Mouse (Mus musculus): Measurements from ENCODE around the gene March4.

DNA sequence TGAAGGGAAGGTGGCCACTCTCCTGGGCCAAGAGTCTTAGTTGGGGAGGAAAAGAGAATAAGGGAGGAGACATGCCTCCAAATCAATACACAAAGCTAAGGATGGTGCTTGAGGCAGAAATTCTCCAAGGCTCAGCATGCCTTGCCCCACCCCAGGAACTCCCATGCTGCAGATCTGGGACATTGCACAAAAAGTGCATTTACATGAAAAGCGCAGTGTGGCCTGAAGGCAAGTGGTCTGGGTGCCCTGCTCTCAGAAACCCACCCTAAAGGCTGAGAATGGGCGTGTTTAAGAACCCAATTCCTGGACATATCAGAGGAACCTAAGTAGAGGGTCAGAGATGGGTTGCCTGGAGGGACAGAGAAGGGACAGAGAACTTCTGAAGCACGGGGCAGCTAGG, 45.9 kb downstream of the March4 start:
- TF ChIP-seq CTCF (IDR thresholded peaks at IDR 0.05; ENCODE audit: low read depth) (no peak), EP300 (IDR thresholded peaks at IDR 0.05; ENCODE audit: low read depth) (no peak)

Data from liver, postnatal 0 days (tissue).